Mouse (Mus musculus): ENCODE data around the gene Idh3a.

The Idh3a gene

DNA sequence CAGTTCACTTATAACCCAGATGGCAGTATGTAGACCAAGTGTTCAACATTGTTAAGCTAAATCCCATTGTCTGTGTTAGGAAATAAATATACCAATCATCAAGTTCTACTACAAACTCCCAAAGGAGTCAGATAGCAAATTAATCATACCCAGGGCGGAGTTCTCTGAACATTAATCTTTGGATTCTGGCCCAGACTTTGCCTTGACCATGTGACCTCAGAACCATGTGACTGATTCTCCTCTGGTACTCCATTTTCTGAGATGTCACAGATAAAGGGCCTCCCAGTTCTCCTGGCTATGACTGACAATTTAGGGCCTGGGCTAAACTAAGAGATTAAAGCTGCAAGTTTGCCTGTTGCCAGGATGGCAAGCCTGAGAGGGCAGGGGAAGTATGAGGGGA lies 63.2 kb downstream of the Idh3a start:
- no peak for DNase-seq (ENCODE audit: low spot score)

DNA sequence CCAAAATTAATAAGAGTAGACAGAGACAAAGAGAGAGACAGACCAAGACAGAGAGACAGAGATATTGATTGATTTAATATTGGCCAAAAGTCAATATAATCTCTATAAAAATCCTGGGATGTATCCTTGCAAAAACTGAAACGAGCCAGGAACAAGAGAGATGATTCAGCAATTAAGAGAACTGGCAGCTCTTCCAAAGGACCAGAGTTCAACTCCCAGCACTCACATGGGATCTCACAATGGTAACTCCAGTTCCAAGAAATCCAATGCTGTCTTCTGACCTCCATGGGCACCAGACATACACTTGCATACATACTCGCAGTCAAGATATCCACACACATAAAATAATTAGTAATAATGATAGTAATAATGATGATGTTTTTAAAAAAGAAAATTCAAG lies 66.6 kb downstream of the Idh3a start:
- DNase-seq (ENCODE audit: low spot score): no peak
